Mouse (Mus musculus) liver, embryonic 13.5 days (tissue): ENCODE measurements around the gene Raver1. TPM values are rescaled to one million over a fixed set of nuclear protein-coding genes. Genes with fewer than 3 reads are reported as not detected.
A peak's percentile ranks its signal among the peaks of the same experiment; 100 is the strongest.

Experiments used
- ATAC-seq: fragments of 200-750 bp; cut with Nextera tagmentation; 2 replicates; pipeline ENCODE4 v1.8.0; 2017; ENCODE audit warnings: low read depth, mild to moderate bottlenecking, moderate number of reproducible peaks, moderate library complexity
- DNase-seq: peaks from one replicate; pipeline ENCODE4 v3.0.0; 2022
- H3K27ac ChIP-seq: fragments of 300-500 bp; sonication (generic); 2 replicates; pipeline ENCODE4 v1.5.1; 2015; ENCODE audit warnings: moderate library complexity, mild to moderate bottlenecking, inconsistent platforms
- H3K27me3 ChIP-seq: fragments of 300-500 bp; sonication (generic); 2 replicates; pipeline ENCODE4 v1.6.1; 2015; ENCODE audit warnings: mild to moderate bottlenecking, inconsistent platforms
- H3K36me3 ChIP-seq: fragments of 300-500 bp; sonication (generic); 2 replicates; pipeline ENCODE4 v1.6.1; 2015; ENCODE audit warnings: mild to moderate bottlenecking, inconsistent platforms
- H3K4me1 ChIP-seq: fragments of 300-500 bp; sonication (generic); replicated peaks from 2 replicates; pipeline ENCODE4 v1.6.1; 2015; ENCODE audit warnings: inconsistent platforms
- H3K4me2 ChIP-seq: fragments of 300-500 bp; sonication (generic); 2 replicates; pipeline ENCODE4 v1.6.1; 2015; ENCODE audit warnings: inconsistent platforms, mild to moderate bottlenecking, moderate library complexity
- H3K4me3 ChIP-seq: fragments of 300-500 bp; sonication (generic); replicated peaks from 2 replicates; pipeline ENCODE4 v1.5.1; 2015; ENCODE audit warnings: mild to moderate bottlenecking, inconsistent platforms
- H3K9ac ChIP-seq: fragments of 300-500 bp; sonication (generic); 2 replicates; pipeline ENCODE4 v1.6.1; 2015; ENCODE audit warnings: mild to moderate bottlenecking, inconsistent platforms
- H3K9me3 ChIP-seq: fragments of 300-500 bp; sonication (generic); replicated peaks from 2 replicates; pipeline ENCODE4 v1.6.1; 2016; ENCODE audit warnings: inconsistent platforms
- WGBS: fragments of 180-500 bp; shearing (Covaris S2); methylation state at CpG from one replicate; pipeline ENCODE4 v1.1.7; 2015; ENCODE audit not compliant: insufficient replicate concordance; 5-methylcytosine and 5-hydroxymethylcytosine counted together
- polyA plus RNA-seq: library from polyadenylated mRNA; unstranded; fragments of >200 nt; fragmentation: Nextera tagmentation; extraction: Ambion mirVana; gene quantifications from 2 replicates; pipeline ENCODE4 v1.2.1, GENCODE M21; 2015

Raver1 gene
- polyA plus RNA-seq, 1 experiment from 2014 or later: 18.4 TPM

DNA sequence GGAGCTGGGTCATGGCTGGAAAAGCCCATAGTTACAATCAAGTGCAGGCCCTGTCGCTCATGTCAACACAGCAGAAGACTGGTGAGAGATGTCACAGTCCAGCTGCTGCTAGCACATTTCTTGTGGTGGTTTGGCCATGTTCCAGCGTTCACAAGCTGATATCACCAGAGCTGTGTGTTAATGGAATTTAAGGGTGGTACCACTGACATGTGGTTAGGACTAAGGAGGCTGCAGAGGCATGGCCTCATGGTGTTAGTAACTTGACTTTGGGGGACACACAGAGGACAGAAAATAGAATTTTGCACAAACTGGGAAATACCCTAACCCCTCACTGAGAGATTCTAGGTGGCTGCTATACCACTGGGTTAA is 34.4 kb upstream of the Raver1 start:
- peaks cover 15% of the 10 kb centered on the region for H3K4me1 ChIP-seq
- DNase-seq: no peak

GRCm38 (mm10) chr9:21125502-21126258 is 33.9 kb upstream of the Raver1 start:
- Histone ChIP-seq H3K27ac (peak overlapping the region; percentile 23; the same call in 1 of the 2 replicates), H3K4me1 (peaks cover 11% of the 10 kb centered on the region), H3K4me2 (no peak overlapping the region), H3K9me3 (no peaks in the 10 kb centered on the region), H3K27me3 (no peaks in the 10 kb centered on the region), H3K4me3 (no peak overlapping the region), H3K9ac (no peak overlapping the region), H3K36me3 (peaks cover 43% of the 10 kb centered on the region)
- no peak for DNase-seq
- 74% methylated on average over 9 of the region's 9 CpGs for WGBS
- no peak for ATAC-seq

More for the DNA sequence above, 34.4 kb upstream of the Raver1 start:
- Histone ChIP-seq H3K27me3 (no peaks in the 10 kb centered on the region), H3K36me3 (peaks cover 41% of the 10 kb centered on the region), H3K4me3 (no peak overlapping the region), H3K9ac (no peak overlapping the region), H3K9me3 (no peaks in the 10 kb centered on the region), H3K27ac (peak overlapping the region; percentile 23), H3K4me2 (no peak overlapping the region)
- ATAC-seq: no peak
- WGBS: 54% methylated on average over 2 of the region's 2 CpGs

GRCm38 (mm10) chr9:21124837-21125236 is 33.0 kb upstream of the Raver1 start:
- Histone ChIP-seq H3K9me3 (no peaks in the 10 kb centered on the region), H3K4me1 (peaks cover 4% of the 10 kb centered on the region; the same call in 1 of the 2 replicates), H3K36me3 (peaks cover 46% of the 10 kb centered on the region), H3K27ac (no peak overlapping the region), H3K27me3 (no peaks in the 10 kb centered on the region), H3K4me2 (no peak overlapping the region), H3K4me3 (no peak overlapping the region), H3K9ac (no peak overlapping the region)
- 67% methylated on average over 5 of the region's 5 CpGs for WGBS
- no peak for DNase-seq
- ATAC-seq: no peak

- peaks cover 33% of the 10 kb centered on the region for H3K36me3 ChIP-seq
- no peak overlapping the region for H3K27ac ChIP-seq
- no peak overlapping the region for H3K4me3 ChIP-seq
- H3K27me3 ChIP-seq: no peaks in the 10 kb centered on the region
- no peak for ATAC-seq
- no peak overlapping the region for H3K4me2 ChIP-seq
- no peak for DNase-seq
- WGBS: 84% methylated on average over 16 of the region's 16 CpGs
- no peak overlapping the region for H3K9ac ChIP-seq
- peaks cover 4% of the 10 kb centered on the region; the same call in 1 of the 2 replicates for H3K4me1 ChIP-seq
- no peaks in the 10 kb centered on the region for H3K9me3 ChIP-seq
Measured at GRCm38 (mm10) chr9:21121483-21121882, 29.7 kb upstream of the Raver1 start.

DNA sequence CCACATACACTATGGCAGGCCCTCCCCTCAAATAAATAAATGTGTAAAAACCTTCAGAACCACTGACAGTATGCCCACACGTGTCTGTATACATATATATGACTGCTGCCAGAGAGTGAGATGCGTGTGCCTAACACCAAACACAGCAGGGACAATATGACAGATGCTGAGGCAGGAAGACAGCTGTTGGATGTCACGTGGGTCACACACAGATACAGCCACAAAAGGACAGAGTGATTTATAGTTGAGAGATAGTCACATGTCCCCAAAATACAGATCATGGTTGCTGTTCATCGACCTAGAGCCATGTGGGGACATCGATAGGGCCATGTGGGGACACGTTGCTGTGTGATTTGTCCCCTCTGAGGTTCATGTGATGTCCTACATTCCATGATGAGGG is 25.3 kb upstream of the Raver1 start:
- no peaks in the 10 kb centered on the region for H3K9me3 ChIP-seq
- DNase-seq: no peak
- no peak overlapping the region for H3K27ac ChIP-seq
- ATAC-seq: no peak
- no peaks in the 10 kb centered on the region for H3K4me1 ChIP-seq
- no peak overlapping the region for H3K4me2 ChIP-seq
- no peak overlapping the region for H3K9ac ChIP-seq
- no peak overlapping the region for H3K4me3 ChIP-seq
- no peaks in the 10 kb centered on the region for H3K27me3 ChIP-seq
- H3K36me3 ChIP-seq: peaks cover 8% of the 10 kb centered on the region
- 68% methylated on average over 6 of the region's 6 CpGs for WGBS

- no peak overlapping the region for H3K27ac ChIP-seq
- no peaks in the 10 kb centered on the region for H3K36me3 ChIP-seq
- H3K4me1 ChIP-seq: 0 out of 2 replicates have a peak, but pooled peaks cover 4% of the 10 kb centered on the region
Measured at GRCm38 (mm10) chr9:21115105-21115504, 23.3 kb upstream of the Raver1 start.

DNA sequence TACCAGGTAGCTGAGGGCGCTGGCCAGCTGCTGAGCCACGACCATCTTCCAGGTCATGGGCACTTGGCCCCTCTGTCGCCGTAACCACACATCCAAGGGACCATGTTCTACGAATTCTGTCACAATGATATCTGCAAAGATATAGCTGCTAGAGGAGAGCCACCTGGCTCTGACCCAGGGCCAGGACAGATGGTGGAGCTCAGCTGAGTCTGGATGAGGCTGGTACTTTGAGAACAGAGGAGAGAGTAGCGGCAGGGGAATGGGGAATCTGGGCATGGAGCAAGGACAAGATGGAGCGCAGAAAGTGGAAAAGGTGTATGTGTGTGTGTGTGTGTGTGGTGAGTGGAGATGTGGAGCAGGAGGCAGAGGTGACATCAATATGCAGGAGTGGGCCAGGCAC is 22.4 kb upstream of the Raver1 start:
- H3K9ac ChIP-seq: no peak overlapping the region
- H3K27me3 ChIP-seq: no peaks in the 10 kb centered on the region
- WGBS: 75% methylated on average over 7 of the region's 7 CpGs
- no peak for DNase-seq
- ATAC-seq: no peak
- no peak overlapping the region for H3K27ac ChIP-seq
- no peak overlapping the region for H3K4me3 ChIP-seq
- 0 out of 2 replicates have a peak, but pooled peaks cover 4% of the 10 kb centered on the region for H3K4me1 ChIP-seq
- no peaks in the 10 kb centered on the region for H3K9me3 ChIP-seq
- no peaks in the 10 kb centered on the region for H3K36me3 ChIP-seq
- H3K4me2 ChIP-seq: no peak overlapping the region

More at GRCm38 (mm10) chr9:21115105-21115504, 23.3 kb upstream of the Raver1 start:
- H3K9me3 ChIP-seq: no peaks in the 10 kb centered on the region
- DNase-seq (no peak), ATAC-seq (no peak)
- 77% methylated on average over 8 of the region's 8 CpGs for WGBS
- no peak overlapping the region for H3K4me3 ChIP-seq
- no peak overlapping the region for H3K9ac ChIP-seq
- no peaks in the 10 kb centered on the region for H3K27me3 ChIP-seq
- no peak overlapping the region for H3K4me2 ChIP-seq

- H3K27me3 ChIP-seq: no peaks in the 10 kb centered on the region
- no peak overlapping the region for H3K4me3 ChIP-seq
- H3K4me1 ChIP-seq: 0 out of 2 replicates have a peak, but pooled peaks cover 4% of the 10 kb centered on the region
- DNase-seq (no peak), ATAC-seq (no peak)
- H3K36me3 ChIP-seq: no peaks in the 10 kb centered on the region
- no peak overlapping the region for H3K27ac ChIP-seq
- no peak overlapping the region for H3K9ac ChIP-seq
- WGBS: 83% methylated on average over 6 of the region's 6 CpGs
- H3K9me3 ChIP-seq: no peaks in the 10 kb centered on the region
- H3K4me2 ChIP-seq: no peak overlapping the region
Measured at GRCm38 (mm10) chr9:21113751-21114150, 21.9 kb upstream of the Raver1 start.

DNA sequence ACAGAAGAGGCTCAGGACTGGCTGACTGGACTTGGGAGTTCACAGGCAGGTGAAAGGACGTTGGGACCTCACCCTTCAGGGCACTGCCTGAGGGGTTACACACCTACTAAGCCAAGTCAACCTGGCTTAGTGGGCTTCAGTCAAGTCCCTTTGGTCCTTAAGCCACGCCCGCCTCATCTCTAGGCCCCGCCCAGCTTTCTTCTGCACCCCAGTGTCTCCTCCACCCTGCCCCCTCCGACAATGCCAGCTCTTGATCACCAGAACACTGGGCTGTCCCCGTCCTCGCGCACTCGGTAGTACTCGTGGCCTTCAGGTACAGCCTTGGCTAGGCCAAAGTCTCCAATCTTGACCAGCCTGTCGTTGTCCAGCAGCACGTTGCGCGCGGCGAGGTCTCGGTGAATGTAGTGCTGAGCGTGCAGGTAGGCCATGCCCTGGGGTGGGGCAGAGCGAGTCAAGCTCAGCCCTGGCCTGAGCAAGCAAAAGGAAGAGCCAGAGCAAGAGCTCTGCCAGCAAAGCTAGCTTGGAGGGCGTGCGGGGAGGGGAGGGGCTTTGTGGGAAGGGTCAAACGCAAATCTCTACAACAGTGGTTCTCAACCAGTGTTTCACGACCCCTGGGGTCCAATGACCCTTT is 15.9 kb upstream of the Raver1 start:
- Histone ChIP-seq H3K4me3 (no peak overlapping the region), H3K4me2 (no peak overlapping the region), H3K4me1 (peaks cover 49% of the 10 kb centered on the region), H3K36me3 (0 out of 2 replicates have a peak, but pooled peaks cover 12% of the 10 kb centered on the region), H3K27ac (peak overlapping the region; percentile 86; the same call in 1 of the 2 replicates), H3K27me3 (no peaks in the 10 kb centered on the region), H3K9me3 (no peaks in the 10 kb centered on the region), H3K9ac (no peak overlapping the region)
- 66% methylated on average over 23 of the region's 23 CpGs for WGBS
- no peak for ATAC-seq
- no peak for DNase-seq

DNA sequence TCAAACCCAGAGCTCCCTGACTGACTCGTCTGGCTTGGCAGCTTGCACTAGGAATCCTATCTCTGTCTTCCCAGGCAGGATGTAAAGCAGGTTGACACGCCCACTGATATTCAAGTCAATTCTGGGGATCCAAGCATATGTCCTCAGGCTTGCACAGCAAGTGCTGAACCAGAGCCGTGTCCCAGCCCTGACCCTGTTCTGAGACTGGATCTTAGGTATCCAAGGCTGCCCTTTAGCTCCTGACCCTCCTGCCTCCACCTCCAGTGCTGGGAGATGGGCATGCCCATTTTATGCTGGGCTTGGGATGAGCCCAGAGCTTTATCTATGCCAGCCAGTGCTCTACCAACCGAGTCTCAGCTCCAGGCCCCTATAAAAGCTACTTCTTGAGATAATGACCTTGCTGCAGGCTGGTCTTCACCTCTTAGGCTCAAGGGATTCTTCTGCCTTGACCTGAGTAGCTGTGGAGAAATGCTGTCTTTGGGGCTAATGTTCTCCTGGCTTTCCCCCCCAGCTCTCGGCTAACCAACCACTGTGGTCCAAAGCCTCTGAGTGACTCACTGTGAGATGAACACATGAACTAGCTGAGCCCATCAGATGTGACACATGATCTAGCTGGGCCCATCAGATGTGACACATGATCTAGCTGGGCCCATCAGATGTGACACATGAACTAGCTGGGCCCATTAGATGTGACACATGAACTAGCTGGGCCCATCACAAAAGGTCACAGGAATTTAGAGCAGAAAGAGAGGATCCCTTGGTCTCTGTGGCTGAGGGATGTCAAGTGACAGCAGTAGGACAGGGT is 14.2 kb upstream of the Raver1 start:
- H3K9me3 ChIP-seq: no peaks in the 10 kb centered on the region
- no peaks in the 10 kb centered on the region for H3K27me3 ChIP-seq
- H3K4me2 ChIP-seq: peak overlapping the region; percentile 36
- no peak overlapping the region for H3K4me3 ChIP-seq
- H3K4me1 ChIP-seq: peaks cover 58% of the 10 kb centered on the region
- peak; percentile 90 for ATAC-seq
- peaks cover 21% of the 10 kb centered on the region; the same call in 1 of the 2 replicates for H3K36me3 ChIP-seq
- H3K27ac ChIP-seq: peak overlapping the region; percentile 86
- peak; percentile 48 for DNase-seq
- WGBS: 38% methylated on average over 5 of the region's 5 CpGs
- H3K9ac ChIP-seq: peak overlapping the region; percentile 49

GRCm38 (mm10) chr9:21104814-21105213 is 13.0 kb upstream of the Raver1 start:
- peak overlapping the region; percentile 37; the same call in 1 of the 2 replicates for H3K9ac ChIP-seq
- 80% methylated on average over 6 of the region's 6 CpGs for WGBS
- H3K36me3 ChIP-seq: peaks cover 21% of the 10 kb centered on the region; the same call in 1 of the 2 replicates
- peaks cover 65% of the 10 kb centered on the region for H3K4me1 ChIP-seq
- H3K27me3 ChIP-seq: no peaks in the 10 kb centered on the region
- H3K27ac ChIP-seq: peak overlapping the region; percentile 86
- no peak overlapping the region for H3K4me3 ChIP-seq
- ATAC-seq: no peak
- H3K4me2 ChIP-seq: no peak overlapping the region
- no peaks in the 10 kb centered on the region for H3K9me3 ChIP-seq
- DNase-seq: no peak
